Mouse (Mus musculus) stomach, embryonic 16.5 days (tissue): ENCODE measurements at regions not wholly inside any gene's neighbourhood (a gene's known extent, or its start where the extent isn't known, plus 50 kb on each side); places are given as distances from the start of the nearest gene placed in this dataset.

Experiments
- ATAC-seq: fragments of 200-750 bp; cut with Nextera tagmentation; 2 replicates; pipeline ENCODE4 v1.8.0; 2017; ENCODE audit warnings: moderate number of reproducible peaks, moderate TSS enrichment; ENCODE audit not compliant: insufficient read depth, low FRiP score
- H3K27ac ChIP-seq: fragments of 300-500 bp; sonication (generic); 2 replicates; pipeline ENCODE4 v1.5.1; 2014; ENCODE audit warnings: low read length
- H3K27me3 ChIP-seq: fragments of 300-500 bp; sonication (generic); 2 replicates; pipeline ENCODE4 v1.6.1; 2014; ENCODE audit warnings: low read length, control low read depth, mixed read lengths; ENCODE audit not compliant: control insufficient read depth, insufficient read depth
- H3K36me3 ChIP-seq: fragments of 300-500 bp; sonication (generic); 2 replicates; pipeline ENCODE4 v1.6.1; 2014; ENCODE audit warnings: low read length; ENCODE audit not compliant: control insufficient read depth, insufficient read depth
- H3K4me1 ChIP-seq: fragments of 300-500 bp; sonication (generic); 2 replicates; pipeline ENCODE4 v1.6.1; 2014; ENCODE audit warnings: low read length, control low read depth, mixed read lengths; ENCODE audit not compliant: control insufficient read depth, insufficient read depth
- H3K4me2 ChIP-seq: fragments of 300-500 bp; sonication (generic); 2 replicates; pipeline ENCODE4 v1.6.1; 2014; ENCODE audit warnings: low read depth, low read length, mixed read lengths
- H3K4me3 ChIP-seq: fragments of 300-500 bp; sonication (generic); replicated peaks from 2 replicates; pipeline ENCODE4 v1.5.1; 2014; ENCODE audit warnings: mild to moderate bottlenecking, low read length
- H3K9ac ChIP-seq: fragments of 300-500 bp; sonication (generic); 2 replicates; pipeline ENCODE4 v1.6.1; 2014; ENCODE audit warnings: low read length
- H3K9me3 ChIP-seq: fragments of 300-500 bp; sonication (generic); replicated peaks from 2 replicates; pipeline ENCODE4 v1.6.1; 2016; ENCODE audit warnings: low read length, control low read depth; ENCODE audit not compliant: control insufficient read depth
- WGBS: fragments of 180-500 bp; shearing (Covaris S2); extraction: QIAGEN DNeasy Blood & Tissue Kit; methylation state at CpG from one replicate; pipeline ENCODE4 v1.1.7; 2014; 5-methylcytosine and 5-hydroxymethylcytosine counted together

GRCm38 (mm10) chr6:84514623-84515022 lies 79.1 kb downstream of the Cyp26b1 start:
- no peak overlapping the region for H3K4me2 ChIP-seq
- peak; percentile 47; the same call in 1 of the 2 replicates for ATAC-seq

GRCm38 (mm10) chr6:84508598-84508997 lies 85.1 kb downstream of the Cyp26b1 start:
- WGBS = 75% methylated on average over 3 of the region's 3 CpGs
- no peaks in the 10 kb centered on the region for H3K27me3 ChIP-seq
- no peaks in the 10 kb centered on the region for H3K9me3 ChIP-seq
- no peaks in the 10 kb centered on the region for H3K36me3 ChIP-seq
- H3K4me1 ChIP-seq = peaks cover 7% of the 10 kb centered on the region; the same call in 1 of the 2 replicates
- H3K9ac ChIP-seq = no peak overlapping the region
- ATAC-seq = 0 out of 2 replicates have a peak, but pooled peaks have one; percentile 24
- no peak overlapping the region for H3K27ac ChIP-seq
- H3K4me3 ChIP-seq = no peak overlapping the region
- H3K4me2 ChIP-seq = no peak overlapping the region

More at GRCm38 (mm10) chr6:84514623-84515022, 79.1 kb downstream of the Cyp26b1 start:
- no peaks in the 10 kb centered on the region for H3K4me1 ChIP-seq
- H3K9me3 ChIP-seq = no peaks in the 10 kb centered on the region
- no peak overlapping the region for H3K4me3 ChIP-seq
- no peaks in the 10 kb centered on the region for H3K27me3 ChIP-seq
- 38% methylated on average over 3 of the region's 3 CpGs for WGBS
- no peaks in the 10 kb centered on the region for H3K36me3 ChIP-seq
- no peak overlapping the region for H3K9ac ChIP-seq
- H3K27ac ChIP-seq = no peak overlapping the region

- no peak for ATAC-seq
- WGBS = 24% methylated on average over 1 of the region's 1 CpGs
- Histone ChIP-seq H3K27ac (no peak overlapping the region), H3K4me3 (no peak overlapping the region), H3K9ac (no peak overlapping the region), H3K4me2 (no peak overlapping the region), H3K4me1 (peaks cover 7% of the 10 kb centered on the region; the same call in 1 of the 2 replicates), H3K36me3 (no peaks in the 10 kb centered on the region), H3K27me3 (no peaks in the 10 kb centered on the region), H3K9me3 (no peaks in the 10 kb centered on the region)
Observed at GRCm38 (mm10) chr6:84506675-84507074, 87.0 kb downstream of the Cyp26b1 start.

GRCm38 (mm10) chr6:84500255-84500886 lies 93.3 kb downstream of the Cyp26b1 start:
- Histone ChIP-seq H3K4me1 (0 out of 2 replicates have a peak, but pooled peaks cover 4% of the 10 kb centered on the region), H3K36me3 (no peaks in the 10 kb centered on the region), H3K27me3 (no peaks in the 10 kb centered on the region; the same call in 1 of the 2 replicates), H3K4me3 (no peak overlapping the region), H3K27ac (no peak overlapping the region), H3K9ac (no peak overlapping the region), H3K4me2 (no peak overlapping the region), H3K9me3 (no peaks in the 10 kb centered on the region)
- 35% methylated on average over 13 of the region's 13 CpGs for WGBS
- ATAC-seq = no peak

GRCm38 (mm10) chr6:84498076-84498475 lies 95.6 kb downstream of the Cyp26b1 start:
- Histone ChIP-seq H3K9ac (no peak overlapping the region), H3K27me3 (no peaks in the 10 kb centered on the region; the same call in 1 of the 2 replicates), H3K4me2 (no peak overlapping the region), H3K4me1 (no peaks in the 10 kb centered on the region), H3K27ac (no peak overlapping the region), H3K36me3 (no peaks in the 10 kb centered on the region), H3K4me3 (no peak overlapping the region), H3K9me3 (no peaks in the 10 kb centered on the region)
- ATAC-seq = no peak
- 56% methylated on average over 9 of the region's 9 CpGs for WGBS

- Histone ChIP-seq H3K9me3 (no peaks in the 10 kb centered on the region), H3K4me1 (peaks cover 2% of the 10 kb centered on the region; the same call in 1 of the 2 replicates)
- 64% methylated on average over 6 of the region's 6 CpGs for WGBS
Observed at GRCm38 (mm10) chr6:84493676-84494075, 100.0 kb downstream of the Cyp26b1 start.

GRCm38 (mm10) chr6:84493169-84493568 lies 100.5 kb downstream of the Cyp26b1 start:
- no peak for ATAC-seq
- Histone ChIP-seq H3K9ac (no peak overlapping the region), H3K9me3 (no peaks in the 10 kb centered on the region), H3K27ac (no peak overlapping the region), H3K4me1 (peaks cover 2% of the 10 kb centered on the region; the same call in 1 of the 2 replicates), H3K36me3 (no peaks in the 10 kb centered on the region), H3K27me3 (no peaks in the 10 kb centered on the region), H3K4me2 (no peak overlapping the region), H3K4me3 (no peak overlapping the region)
- WGBS = 43% methylated on average over 8 of the region's 8 CpGs

More at GRCm38 (mm10) chr6:84493676-84494075, 100.0 kb downstream of the Cyp26b1 start:
- Histone ChIP-seq H3K27ac (no peak overlapping the region), H3K4me2 (no peak overlapping the region), H3K36me3 (no peaks in the 10 kb centered on the region), H3K4me3 (no peak overlapping the region), H3K9ac (no peak overlapping the region), H3K27me3 (no peaks in the 10 kb centered on the region)
- ATAC-seq = no peak

- Histone ChIP-seq H3K4me3 (no peak overlapping the region), H3K9me3 (no peaks in the 10 kb centered on the region), H3K4me1 (peaks cover 2% of the 10 kb centered on the region; the same call in 1 of the 2 replicates), H3K36me3 (no peaks in the 10 kb centered on the region), H3K27me3 (no peaks in the 10 kb centered on the region), H3K27ac (no peak overlapping the region), H3K9ac (no peak overlapping the region), H3K4me2 (no peak overlapping the region)
- no peak for ATAC-seq
- 100% methylated on average over 2 of the region's 2 CpGs for WGBS
Observed at GRCm38 (mm10) chr6:84492594-84492993, 101.1 kb downstream of the Cyp26b1 start.

- H3K36me3 ChIP-seq = no peaks in the 10 kb centered on the region
- 78% methylated on average over 5 of the region's 5 CpGs for whole genome bisulfite sequencing
- H3K27ac ChIP-seq = no peak overlapping the region
- no peak overlapping the region for H3K4me3 ChIP-seq
- H3K4me2 ChIP-seq = no peak overlapping the region
- H3K9me3 ChIP-seq = no peaks in the 10 kb centered on the region
- peaks cover 2% of the 10 kb centered on the region; the same call in 1 of the 2 replicates for H3K4me1 ChIP-seq
- H3K9ac ChIP-seq = no peak overlapping the region
- no peak for ATAC-seq
- H3K27me3 ChIP-seq = no peaks in the 10 kb centered on the region
Observed at GRCm38 (mm10) chr6:84491106-84491505, 102.6 kb downstream of the Cyp26b1 start.
